Mouse (Mus musculus) stomach, postnatal 0 days (tissue): ENCODE data around the gene Gm28374.

Experiments used
- CTCF ChIP-seq: IDR thresholded peaks from 2 replicates; pipeline ENCODE4 v1.5.1; 2016; ENCODE audit warnings: antibody characterized with exemption, low read depth, mild to moderate bottlenecking, moderate library complexity
- EP300 ChIP-seq: optimal IDR thresholded peaks from 2 replicates; pipeline ENCODE3; 2016; ENCODE audit warnings: antibody characterized with exemption

DNA sequence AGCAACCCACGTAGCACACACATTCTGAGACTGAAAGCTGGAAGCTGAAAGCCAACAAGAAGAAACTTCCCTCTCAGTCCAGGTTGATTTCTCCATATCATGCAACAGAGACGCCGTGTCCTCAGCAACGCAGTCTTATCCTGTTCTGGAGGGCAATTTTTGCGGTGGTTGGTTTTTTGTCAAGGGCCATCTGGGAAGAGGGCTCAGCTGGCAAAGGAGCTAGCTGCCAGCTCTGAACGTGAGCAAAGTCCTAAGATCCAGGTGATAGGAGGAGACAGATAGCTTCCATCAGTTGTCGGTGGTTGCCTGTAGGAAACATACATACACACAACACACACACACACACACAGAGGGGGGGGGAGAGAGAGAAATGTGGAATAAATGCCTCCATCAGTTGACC, 43.7 kb downstream of the Gm28374 start:
- TF ChIP-seq CTCF: no peak
- TF ChIP-seq EP300: no peak
